Mouse (Mus musculus): ENCODE data around the gene Wdhd1.
A peak's percentile ranks its signal among the peaks of the same experiment; 100 is the strongest.

The Wdhd1 gene

GRCm38 (mm10) chr14:47222631-47223450 lies 53.8 kb downstream of the Wdhd1 start:
- peak; percentile 59 for DNase-seq (ENCODE audit: low read depth, low spot score)

GRCm38 (mm10) chr14:47221567-47221966 lies 55.1 kb downstream of the Wdhd1 start:
- DNase-seq (ENCODE audit: low read depth, low spot score): peak; percentile 73

- no peak for DNase-seq (ENCODE audit: low read depth, low spot score)
These were observed 56.2 kb downstream of the Wdhd1 start for GRCm38 (mm10) chr14:47220231-47221025.

GRCm38 (mm10) chr14:47218766-47219606 lies 57.7 kb downstream of the Wdhd1 start:
- DNase-seq (ENCODE audit: low read depth, low spot score): no peak

- no peak for DNase-seq (ENCODE audit: low read depth, low spot score)
These were observed 60.1 kb downstream of the Wdhd1 start for GRCm38 (mm10) chr14:47216541-47216940.

GRCm38 (mm10) chr14:47214367-47214766 lies 62.3 kb downstream of the Wdhd1 start:
- DNase-seq (ENCODE audit: low read depth, low spot score): no peak

- no peak for DNase-seq (ENCODE audit: low read depth, low spot score)
These were observed 63.4 kb downstream of the Wdhd1 start for GRCm38 (mm10) chr14:47213305-47213704.

GRCm38 (mm10) chr14:47209669-47210164 lies 66.9 kb downstream of the Wdhd1 start:
- DNase-seq (ENCODE audit: low read depth, low spot score): peak; percentile 53

- DNase-seq (ENCODE audit: low read depth, low spot score): no peak
These were observed 67.8 kb downstream of the Wdhd1 start for GRCm38 (mm10) chr14:47208564-47209493.

GRCm38 (mm10) chr14:47206601-47207000 lies 70.1 kb downstream of the Wdhd1 start:
- DNase-seq (ENCODE audit: low read depth, low spot score): no peak

- no peak for DNase-seq (ENCODE audit: low read depth, low spot score)
These were observed 71.2 kb downstream of the Wdhd1 start for GRCm38 (mm10) chr14:47205270-47205972.

- no peak for DNase-seq (ENCODE audit: low read depth, low spot score)
These were observed 79.3 kb downstream of the Wdhd1 start for GRCm38 (mm10) chr14:47197340-47197739.

GRCm38 (mm10) chr14:47196711-47197110 lies 79.9 kb downstream of the Wdhd1 start:
- DNase-seq (ENCODE audit: low read depth, low spot score): no peak

- peak; percentile 55 for DNase-seq (ENCODE audit: low read depth, low spot score)
These were observed 82.6 kb downstream of the Wdhd1 start for GRCm38 (mm10) chr14:47194096-47194495.

GRCm38 (mm10) chr14:47193506-47193905 lies 83.2 kb downstream of the Wdhd1 start:
- no peak for DNase-seq (ENCODE audit: low read depth, low spot score)

GRCm38 (mm10) chr14:47191861-47192260 lies 84.8 kb downstream of the Wdhd1 start:
- DNase-seq (ENCODE audit: low read depth, low spot score): no peak

All from R1 (cell line).